Mouse (Mus musculus) monocyte, adult 2 months (primary cell): Measurements from ENCODE around the gene Grm8.
A peak's percentile ranks its signal among the peaks of the same experiment; 100 is the strongest.

ENCODE experiments used
- DNase-seq, 2 experiments: peaks; one replicate each; pipeline ENCODE4 v3.0.0; 2022; ENCODE audit warnings: low spot score in 2 of 2, low read depth in 1 of 2

The Grm8 gene

DNA sequence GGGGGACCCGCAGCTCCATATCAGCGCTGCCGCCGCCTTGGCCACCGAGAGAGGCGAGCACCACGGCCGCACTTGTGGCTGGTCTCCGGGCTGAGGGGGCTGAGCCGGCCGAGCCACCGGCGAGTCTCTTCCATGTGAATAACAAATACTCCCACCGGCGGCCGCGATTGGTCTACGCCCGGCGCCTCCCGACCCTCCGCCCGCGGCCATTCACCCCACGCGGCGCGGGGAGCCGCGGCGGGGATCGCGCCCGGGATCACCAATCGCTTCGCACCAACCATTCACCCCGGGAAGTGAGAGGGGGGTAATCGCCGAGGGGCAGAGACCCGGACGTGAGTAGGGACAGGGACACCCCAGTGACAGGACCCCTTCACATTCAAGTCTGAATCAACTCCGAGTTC lies at the start of gene Grm8:
Gene Grm8 (minus strand): TSS at position 178 of the 401 bp plus-strand sequence.
- DNase-seq: no peak

DNA sequence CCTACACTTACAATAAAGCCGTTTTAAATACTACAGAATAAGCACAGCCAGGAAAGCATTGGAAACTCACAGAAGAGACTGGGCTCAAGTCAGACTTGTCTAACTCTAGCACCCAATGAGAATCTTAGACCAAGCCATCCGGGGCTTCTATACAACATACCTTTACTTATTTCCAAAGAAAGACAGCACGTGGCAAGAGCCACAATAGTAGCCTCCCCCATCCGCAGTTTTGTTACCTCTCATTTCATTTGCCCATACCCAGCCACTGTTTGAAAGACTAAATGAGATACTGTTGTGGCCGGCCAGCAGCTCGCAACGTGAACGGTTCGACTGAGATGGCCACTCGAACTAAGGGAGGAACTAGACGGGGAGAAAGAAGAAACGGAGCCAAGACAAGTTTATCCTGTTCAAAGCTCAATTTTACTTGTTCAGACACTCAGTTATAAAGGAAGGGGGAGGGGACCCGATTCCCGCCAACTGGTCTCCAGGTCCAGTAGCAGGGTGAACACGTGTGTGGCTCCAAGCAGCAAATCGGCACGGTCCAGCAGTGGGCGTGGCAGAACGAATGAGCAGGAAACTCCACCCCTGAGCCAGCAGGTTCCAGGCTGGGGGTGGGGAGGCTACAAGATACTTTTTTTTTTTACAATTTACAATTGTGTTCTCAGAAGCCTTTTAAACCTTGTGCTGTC lies 35.0 kb upstream of the Grm8 start:
- no peak for DNase-seq

DNA sequence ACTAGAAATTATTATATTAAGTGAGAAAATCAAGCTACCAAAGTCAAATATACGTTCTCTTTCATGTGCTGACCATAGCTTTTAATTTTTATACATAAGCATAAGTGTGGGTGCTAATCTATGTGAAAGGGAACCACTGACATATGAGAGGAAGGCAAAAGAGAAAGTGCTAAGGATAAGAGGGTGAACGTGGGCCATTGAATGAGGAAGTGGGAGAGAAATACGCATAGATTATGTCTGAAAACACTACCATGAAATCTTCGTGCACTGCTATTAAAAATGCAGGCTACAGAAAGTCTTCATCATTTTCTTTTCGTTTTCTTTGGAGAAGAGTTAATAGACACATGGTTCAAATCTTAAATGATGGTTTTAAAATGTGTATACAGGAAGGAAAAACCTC lies 25.4 kb upstream of the Grm8 start:
- no peak for DNase-seq

DNA sequence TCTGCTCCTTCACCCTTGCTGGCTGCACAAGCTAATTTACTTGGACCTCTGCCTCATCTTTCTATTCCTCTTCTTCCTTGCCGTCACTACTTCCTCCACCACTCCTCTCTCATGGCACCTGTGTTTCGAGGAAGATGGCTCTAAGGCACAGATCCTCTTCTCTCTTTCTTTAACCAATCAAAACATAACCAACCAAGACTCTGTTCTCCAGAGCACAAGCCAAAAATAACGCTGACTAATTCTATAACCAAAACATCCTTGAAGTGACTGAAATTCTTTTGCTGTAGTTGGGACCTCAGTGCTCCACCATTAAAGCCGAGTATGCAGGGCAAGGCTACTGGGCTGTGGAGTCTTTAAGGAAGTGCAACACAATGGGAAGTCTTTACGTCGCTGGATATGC lies 11.5 kb upstream of the Grm8 start:
- DNase-seq: no peak

DNA sequence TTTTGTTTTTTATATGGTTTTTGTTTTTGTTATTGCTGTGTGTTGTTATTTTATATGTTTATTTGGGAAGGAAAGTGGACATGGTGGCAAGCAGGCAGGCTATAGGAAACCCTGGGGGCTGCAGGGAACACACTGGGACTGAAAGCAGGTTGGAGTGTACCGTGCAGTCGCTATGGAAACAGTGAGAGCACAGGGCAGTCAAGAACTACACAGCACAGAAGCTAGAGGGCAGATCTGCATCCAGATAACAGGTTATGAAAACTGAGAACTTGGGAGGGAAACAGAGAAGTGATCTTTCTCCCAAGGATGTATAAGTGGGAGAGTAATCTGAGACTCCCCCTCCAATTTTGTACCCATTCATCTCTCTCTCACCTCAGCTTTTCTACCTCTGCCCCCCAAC lies 7.4 kb upstream of the Grm8 start:
- DNase-seq: no peak

DNA sequence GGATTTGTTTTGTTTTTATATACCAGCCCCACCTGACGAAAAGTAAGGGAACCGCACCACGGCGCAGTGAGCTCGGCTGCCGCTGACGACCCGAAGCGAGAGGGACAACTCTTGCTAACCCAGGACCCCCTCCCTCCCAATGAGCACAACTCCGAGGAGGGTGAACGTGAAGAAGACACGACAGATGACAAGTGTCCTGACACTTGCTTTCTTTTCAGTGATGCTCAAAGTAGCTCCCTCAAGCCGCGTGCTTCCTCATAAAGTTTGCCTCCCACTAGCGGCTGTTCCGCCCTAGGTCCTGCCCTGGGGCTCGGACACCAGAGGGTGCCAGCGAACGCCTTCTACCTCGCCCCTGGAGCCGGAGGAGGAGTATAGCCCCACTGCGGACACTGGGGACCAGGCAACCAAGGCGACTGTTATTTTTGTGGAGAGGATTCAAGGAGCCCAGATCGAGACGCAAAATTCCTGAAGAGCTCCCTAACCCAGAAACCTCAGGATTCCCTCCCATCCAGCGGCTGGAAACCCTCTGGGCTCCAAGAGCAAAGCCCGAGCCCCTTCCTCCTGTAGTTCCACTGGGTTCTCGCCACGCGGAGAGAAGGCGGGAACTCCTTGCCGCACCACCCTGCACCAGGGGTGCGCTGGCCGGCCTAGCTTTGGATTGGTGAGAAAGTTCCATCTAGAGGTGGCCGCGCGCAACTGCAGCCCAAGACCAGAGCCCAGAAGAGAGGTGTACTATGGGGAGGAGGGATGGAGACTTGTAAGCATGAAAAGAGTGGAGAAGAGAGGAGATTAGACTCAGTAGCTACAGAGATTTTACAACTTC lies 644 bp upstream of the Grm8 start:
- DNase-seq: peak; percentile 1 to 21

DNA sequence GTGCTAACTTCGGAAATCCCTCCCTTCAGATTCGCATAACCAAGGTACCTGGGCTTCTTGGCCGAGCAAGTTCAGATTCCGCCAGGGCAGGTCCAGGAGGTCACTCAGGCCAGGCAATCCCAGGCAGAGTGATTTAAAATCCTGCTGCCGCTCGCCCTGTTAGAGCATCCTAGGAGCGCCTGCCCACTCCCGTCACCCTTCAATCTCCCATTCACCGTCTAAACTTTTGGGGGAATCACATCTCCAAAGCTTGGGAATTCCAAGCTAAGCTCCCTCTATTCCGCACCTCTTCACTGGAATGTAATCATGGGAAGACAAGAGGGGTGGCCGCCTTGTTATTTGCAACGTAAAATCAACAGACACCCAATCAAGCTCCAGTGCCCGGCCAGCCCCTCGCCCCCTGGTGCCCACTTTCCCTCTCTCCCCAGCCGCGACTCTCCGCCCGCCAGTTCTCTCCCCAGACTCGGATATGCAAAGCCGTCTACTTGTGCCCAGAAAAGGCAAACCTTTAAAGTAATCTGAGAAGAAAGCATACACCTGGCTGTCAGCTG lies 652 bp downstream of the Grm8 start:
- no peak for DNase-seq

DNA sequence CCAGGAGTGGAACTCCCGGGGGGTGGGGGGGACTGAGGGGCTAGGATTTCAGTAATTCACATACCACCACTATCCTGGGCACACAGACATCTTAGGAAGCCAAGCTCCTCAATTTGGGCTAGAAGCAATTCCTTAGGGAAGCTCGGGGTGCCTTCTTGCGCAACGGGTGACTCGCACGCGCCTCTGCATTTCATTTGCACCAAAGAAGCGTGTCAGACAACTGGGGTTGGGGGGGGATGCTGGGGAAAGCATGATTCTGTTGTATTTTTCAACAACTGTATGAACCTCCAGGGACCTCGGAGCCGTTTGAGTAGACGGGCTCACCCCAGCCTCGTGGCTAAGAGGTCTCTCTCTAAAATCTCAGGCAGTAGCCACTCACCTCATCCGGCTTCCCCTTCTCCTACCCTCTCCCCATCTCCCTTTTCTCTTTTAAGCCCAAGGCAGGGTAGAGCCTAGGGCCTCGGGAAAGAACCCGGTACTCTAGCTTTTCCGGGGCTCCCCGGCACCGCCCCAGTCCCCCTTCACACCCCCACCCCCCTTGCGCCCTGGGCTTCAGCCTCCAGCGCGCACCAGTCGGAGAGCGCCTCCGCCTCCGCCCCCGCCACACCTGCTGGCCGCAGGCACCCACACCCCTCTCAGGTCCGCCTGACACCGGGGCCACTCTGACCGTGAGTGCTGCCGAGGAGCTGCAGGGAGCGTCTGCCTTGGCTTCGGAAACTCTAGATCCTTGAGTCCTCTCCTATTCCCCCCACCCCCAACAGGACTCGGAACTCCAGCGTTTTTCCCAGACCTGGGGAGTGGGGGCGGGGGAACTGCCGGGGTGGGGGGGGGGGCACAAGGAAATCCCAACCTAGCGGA lies 1.5 kb downstream of the Grm8 start:
- no peak for DNase-seq

DNA sequence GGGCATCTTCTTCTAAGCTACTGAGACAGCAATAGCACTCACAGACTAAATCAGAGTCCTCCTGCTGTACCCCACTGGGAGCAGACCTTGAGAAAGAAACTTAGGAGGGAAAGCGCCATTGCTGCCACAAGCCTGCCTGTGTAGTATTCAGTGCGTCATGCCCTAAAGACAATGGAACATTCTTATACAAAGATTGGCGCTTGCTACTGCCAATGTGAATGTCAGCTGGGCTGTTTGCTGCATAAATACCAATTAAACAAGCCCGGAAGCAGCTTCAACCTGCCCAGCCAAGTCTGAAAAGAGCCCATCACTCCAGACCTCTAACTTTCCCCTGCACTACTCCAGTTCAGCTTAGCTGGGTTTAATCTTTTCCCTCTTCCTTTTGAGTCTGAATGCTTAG lies 2.9 kb downstream of the Grm8 start:
- DNase-seq: no peak

DNA sequence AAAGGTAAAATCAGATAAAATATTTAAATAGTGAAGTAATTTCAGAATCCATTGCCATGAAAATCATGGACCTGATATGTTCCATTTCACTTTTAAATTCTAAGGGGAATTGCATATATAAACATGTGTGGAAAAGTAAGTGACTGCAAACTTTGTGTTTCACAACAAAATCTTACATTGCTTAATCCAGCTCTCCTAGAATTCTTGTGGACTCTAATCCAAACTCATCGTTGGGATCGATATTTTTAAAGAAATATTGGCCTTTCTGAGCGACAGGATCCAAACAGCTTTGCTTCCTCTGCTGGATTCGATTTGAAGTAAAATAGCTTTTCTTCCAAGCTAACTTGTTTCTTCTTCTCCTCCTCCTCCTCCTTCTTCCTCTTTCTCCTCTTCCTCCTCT lies 6.1 kb downstream of the Grm8 start:
- DNase-seq: no peak

DNA sequence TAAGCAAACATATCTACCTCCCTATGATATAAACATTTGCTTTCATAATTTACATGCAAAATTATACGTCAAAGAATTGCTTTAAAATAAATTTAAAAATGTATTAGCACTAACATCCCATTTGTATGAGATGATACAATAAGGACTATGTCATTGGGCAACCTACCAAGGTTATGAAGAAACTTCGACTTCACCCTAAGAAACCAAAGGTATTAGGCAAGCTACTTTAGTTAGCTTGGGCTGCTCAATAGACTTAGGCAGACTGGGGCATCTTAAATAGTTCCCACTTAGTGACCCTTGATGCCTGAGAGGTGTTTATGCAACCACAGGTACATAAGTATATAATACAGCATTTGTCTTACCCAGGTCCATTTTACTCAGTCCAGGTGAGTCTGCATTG lies 19.5 kb downstream of the Grm8 start:
- no peak for DNase-seq

DNA sequence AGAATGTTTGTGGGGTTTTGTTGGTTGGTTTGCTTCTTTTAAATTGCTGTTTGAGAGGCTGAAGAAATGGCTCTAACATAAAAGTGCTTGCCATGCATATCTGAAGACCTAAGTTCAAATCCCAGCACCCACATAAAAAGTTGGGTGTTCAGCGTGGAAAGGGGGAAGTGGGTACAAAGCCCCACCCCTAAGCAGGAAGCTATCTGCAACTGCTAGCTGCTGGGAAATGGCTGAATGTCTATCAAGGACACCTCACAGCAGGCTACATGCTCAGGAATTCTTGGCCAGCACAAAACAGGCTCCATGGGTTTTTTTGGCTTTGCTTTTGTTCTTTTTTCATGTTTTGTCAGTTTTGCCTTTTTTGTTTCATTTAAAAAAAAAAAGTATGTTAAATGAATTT lies 20.1 kb downstream of the Grm8 start:
- DNase-seq: no peak

DNA sequence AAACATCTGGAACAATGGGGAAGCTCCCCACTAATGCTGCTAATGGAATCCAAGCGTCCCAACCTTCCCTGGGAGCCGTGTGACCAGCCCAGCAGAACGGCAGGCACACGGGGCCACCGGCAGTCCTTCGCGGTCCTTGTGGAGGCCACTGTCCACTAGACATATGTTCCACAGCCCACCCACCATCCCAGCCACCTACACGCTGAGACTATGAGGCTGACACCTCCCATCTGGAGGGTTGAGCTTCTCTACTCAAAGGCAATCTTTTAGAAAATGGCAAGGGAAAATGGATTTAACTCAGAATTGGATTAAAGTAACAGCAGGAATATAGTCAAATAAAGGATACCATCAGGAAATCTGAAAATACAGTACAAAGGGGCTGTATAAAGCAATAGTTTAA lies 23.4 kb downstream of the Grm8 start:
- no peak for DNase-seq

DNA sequence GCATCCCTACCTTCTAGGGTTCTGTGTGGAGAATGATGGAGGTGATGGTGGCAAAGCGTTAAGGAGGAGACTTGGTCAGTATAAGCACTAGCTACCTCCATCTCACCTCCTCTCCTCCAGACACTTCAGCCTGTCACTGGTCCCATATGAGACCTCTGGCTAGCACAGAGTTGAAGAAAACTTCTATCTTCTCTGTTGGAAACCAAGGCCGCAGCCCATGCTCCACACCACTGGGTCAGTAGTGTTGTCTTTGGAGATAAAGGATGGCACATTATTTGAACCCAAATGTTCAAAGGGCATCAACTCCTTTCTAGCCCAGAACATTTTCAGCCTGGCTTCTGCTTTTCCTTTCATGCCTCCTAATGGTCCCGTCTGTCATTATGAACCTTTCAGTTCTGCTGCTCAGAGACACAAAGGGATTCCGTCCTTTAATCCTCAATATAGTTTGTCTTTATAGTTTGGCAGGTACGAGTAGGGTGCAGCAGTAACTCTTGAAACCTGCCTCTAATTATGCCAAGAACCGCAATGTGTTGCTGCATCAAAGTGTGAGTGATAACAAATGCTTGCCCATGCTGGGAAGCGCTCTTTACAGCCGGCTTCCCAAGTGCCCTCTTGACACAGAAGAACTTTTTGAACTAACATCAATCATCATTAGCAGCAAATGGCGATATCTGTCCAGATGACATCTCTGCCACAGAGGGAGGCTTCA lies 32.2 kb downstream of the Grm8 start:
- no peak for DNase-seq

DNA sequence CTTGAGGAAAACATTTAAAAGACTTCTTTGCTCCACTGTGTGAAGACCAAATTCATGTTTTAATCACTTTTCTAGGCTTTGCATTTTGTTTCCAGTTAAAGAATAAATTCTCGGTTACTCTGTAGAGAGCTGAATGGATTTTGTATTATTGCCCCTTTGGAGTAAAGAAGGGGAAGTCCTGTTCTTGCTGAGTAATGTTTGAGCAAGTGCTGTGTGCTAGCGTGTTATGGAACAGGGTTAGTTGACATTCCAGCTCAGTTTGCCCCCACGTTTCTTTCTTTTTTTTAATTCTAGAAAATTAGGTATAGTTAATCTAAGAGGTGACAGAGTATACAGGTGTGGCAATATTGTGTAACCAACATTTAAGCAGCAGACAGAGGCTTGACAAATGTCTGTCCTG lies 35.0 kb downstream of the Grm8 start:
- DNase-seq: no peak

DNA sequence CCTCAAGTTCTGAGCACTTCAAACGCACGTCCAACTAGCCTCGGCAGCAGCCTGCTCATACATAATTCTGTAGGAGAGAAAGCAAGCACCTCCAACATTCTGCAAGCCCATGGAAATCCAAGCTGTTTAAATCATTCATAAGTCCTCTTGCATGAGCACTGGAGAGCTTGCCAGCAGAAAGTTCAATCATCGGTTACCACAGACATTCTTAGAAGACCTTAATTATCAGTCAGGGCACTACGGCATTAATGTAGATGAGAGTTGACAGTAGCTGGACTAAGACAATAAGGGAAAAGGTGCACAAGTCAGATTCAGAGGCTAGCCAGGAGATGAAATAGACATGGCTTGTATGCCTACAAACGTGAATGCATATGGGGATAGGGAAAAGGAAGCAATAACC lies 42.5 kb downstream of the Grm8 start:
- no peak for DNase-seq

DNA sequence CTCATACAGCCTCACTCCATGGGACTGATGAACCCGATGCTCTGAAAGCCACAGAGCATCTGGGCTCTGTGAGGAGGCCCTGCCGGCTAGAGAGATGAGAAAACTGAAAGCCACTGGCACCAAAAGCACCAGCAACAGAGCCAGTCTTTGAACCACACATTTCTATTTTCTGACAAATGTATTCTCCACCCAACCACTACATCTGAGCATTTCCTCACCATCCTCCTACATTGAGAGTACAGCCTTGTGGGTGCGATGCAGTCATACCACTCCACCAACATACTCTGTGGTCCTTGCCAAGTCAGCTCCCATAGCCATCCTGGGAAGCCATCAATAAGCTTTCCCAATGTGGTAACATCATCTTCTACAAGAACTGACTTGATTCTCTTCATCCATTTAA lies 43.1 kb downstream of the Grm8 start:
- no peak for DNase-seq

DNA sequence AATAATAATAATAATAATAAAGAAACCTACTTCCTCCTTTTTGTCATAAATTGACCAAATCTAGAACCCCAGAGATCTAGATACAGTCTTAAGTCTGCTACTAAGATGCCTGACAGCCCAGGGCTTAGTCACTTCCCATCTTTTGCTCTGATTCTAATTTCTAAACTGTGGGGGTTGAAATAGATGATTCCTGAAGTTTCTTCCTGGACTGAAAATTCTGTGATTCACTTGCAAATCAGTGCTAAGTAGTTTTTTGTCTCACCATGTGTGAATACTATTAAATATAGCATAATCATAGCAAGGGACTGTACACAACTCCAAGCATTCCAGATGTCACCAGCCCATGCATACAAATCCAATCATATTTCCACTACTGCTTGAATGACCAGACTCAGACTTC lies 44.0 kb downstream of the Grm8 start:
- no peak for DNase-seq

DNA sequence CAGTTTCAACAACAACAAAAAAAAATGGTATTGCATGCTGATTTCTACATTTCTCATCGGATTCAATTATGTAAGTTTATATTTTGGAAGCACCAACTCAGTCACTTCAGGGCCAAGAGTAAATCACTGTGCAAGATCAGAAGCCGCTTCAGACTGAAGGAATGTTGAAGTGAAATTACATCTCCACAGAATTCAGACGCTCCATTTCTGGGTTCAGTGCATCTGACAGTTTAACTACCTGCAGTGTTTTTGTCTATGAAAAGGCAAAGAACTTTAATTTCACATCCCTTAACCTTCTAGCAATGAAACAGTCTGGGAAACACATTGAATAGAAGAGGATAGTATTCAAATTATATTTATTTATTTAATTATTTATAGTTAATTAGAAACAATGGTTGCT lies 59.4 kb downstream of the Grm8 start:
- DNase-seq: no peak

DNA sequence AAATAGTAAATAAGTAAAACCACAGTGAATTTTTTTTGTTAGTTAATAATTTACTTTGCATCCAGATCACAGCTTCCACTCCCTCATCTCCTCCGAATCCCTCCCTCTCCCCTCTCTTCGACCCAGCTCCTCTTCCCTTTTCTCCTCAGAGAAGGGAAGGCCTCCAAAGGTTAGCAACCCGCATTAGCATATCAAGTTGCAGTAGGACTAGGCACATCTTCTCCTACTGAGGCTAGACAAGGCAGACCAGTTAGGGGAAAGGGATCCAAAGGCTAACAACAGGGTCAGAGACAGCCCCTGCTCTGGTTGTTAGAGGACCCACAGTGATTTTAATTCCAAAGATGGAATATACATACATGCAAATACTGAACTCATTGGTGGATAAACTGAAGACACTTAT lies 60.5 kb downstream of the Grm8 start:
- DNase-seq: no peak

DNA sequence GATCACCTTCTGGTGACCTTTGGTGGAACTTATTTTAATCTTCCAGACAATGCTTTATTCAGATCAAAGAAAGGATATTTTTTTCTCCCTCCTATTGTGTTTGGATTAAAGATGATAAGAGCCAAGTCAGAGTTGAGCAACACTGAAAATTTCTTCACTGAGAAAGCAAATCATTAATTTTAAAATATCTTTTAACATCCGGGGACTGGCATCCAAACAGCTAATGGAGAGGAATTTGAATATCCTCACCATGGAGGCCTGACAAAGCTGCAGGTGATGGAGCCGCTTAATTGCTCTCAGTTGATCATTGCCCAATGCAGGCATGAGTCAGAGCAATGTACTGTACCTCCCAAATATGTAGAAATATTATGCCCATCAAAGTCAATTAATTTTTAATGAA lies 83.0 kb downstream of the Grm8 start:
- DNase-seq: no peak
